Mouse (Mus musculus) cerebral cortex, adult 2 months (tissue): Measurements from ENCODE around the gene Men1.

Experiments
- WGBS: fragments of 180-500 bp; shearing (Covaris S2); methylation state at CpG from one replicate; pipeline ENCODE4 v1.1.7; 2018; 5-methylcytosine and 5-hydroxymethylcytosine counted together

The Men1 gene

DNA sequence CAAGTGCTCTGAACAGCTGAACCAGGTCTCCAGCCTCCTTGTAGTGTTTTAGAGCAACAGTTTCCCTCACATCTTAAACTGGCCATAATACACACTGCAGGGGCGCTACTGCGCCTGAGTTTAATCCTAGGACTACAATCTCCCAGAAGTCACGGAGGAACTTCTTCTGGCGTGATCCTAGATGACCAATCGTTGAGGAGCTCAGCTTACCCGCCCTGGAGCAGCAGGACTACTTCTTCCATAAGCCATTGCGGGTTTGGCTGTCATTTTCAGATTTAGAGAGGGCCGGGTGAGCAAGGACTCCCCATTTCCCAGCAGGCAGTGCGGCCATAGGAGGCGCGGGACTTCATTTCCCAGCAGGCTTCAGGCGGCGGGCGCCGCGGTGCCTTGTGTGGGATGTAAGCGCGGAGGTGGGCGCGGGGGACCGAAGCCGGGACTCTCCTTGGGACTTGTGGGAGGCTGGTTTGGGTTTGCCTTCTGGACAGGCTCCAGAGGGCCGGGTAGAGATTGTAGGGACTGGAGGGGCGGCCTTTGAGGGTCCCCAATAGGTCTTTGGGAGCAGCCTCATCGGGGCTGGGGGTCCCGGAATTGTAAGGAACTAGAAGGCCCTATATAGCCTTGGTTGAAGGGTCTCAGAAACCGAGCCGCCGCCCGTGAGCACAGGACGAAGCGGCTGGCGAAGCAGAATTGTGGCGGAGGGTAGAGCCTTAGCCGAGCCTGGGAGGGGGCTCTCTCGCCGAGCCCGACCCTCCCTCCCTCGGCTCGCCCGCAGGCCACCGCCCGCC, at the start of gene Men1:
Gene Men1 (plus strand): TSS at position 307 of the 785 bp plus-strand sequence.
- under 1% methylated on average over 43 of the region's 43 CpGs for WGBS

DNA sequence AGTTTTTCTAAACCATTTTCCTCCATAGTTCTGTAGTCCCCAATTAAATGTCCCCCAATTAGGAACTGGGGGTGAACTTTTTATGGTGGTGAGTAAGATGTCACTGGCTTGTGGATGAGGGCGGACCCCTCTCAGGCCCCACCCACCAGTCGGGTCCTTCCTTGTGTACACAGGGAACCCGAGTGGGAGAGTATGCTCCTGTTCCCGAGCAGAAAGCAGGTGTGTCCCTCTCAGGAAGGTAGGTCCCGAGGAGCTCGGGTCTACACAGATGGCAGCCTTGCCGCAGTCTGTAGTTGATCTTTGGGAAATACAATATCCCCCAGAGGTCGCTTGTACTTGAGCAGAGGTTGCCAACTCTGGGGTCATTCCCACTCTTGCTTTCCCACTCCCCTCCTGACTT, 49.6 kb upstream of the Men1 start:
- WGBS: 84% methylated on average over 8 of the region's 8 CpGs

- 66% methylated on average over 7 of the region's 7 CpGs for WGBS
Observed at GRCm38 (mm10) chr19:6285632-6286433, 48.9 kb upstream of the Men1 start.

GRCm38 (mm10) chr19:6286434-6287401, 48.1 kb upstream of the Men1 start:
- 48% methylated on average over 19 of the region's 19 CpGs for WGBS

DNA sequence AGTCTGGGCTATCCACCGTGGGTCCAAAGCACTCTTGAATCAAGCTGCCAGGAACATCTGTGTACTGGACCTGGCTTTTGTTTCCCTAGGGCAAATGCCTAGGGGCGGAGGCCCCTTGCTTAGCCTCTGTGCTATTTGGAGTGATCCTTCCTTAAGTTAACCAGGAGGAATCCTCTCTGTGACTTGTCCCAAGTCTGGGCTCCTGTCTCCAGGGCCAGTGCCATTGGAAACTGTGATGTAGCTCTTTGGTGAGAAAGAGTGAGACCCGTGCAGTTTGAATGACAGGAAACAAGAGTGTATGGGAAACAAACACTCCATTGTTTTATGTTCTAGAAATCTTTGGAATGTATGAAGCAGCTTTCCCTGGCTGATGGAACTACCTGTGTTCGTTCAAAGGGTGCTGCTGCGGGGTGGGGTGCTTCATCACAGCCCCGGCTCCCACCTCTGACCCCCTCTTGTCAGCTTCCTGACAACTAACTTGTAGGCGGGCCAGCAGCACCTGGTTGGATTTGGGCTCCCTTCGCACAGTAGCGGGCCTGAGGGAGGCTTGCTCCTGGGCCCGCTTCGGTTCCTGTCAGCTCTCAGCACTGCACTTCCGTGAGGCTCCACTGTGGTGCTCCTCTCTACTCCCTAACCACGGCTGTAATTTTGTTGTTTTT, 46.4 kb upstream of the Men1 start:
- WGBS: 74% methylated on average over 13 of the region's 13 CpGs

DNA sequence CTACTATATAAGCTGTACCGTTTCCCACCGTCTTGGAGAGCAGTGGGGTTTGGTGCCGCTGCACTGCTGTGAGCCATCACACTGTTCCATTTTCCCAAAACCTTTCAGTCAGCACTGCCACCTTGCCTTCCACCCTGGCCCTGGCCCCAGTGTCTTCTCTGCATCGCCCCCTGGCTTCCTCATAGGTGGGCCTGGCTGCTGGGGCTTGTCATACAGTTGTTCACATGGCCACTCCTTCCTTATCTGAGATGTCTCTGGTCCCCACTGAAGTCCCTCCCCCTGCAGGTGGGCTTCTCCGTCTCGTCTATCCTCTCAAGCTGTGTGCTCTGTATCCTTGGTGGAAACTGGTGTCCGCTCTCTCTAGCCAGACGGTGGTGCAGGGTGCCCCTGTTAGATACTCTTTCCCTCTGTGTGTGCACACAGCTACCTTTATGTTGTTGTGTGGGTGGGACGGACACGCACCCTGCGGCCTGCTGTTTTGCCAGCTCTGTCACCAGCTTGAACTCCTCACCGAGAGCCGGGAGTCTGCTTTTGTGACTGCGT, 45.0 kb upstream of the Men1 start:
- 89% methylated on average over 14 of the region's 14 CpGs for WGBS

DNA sequence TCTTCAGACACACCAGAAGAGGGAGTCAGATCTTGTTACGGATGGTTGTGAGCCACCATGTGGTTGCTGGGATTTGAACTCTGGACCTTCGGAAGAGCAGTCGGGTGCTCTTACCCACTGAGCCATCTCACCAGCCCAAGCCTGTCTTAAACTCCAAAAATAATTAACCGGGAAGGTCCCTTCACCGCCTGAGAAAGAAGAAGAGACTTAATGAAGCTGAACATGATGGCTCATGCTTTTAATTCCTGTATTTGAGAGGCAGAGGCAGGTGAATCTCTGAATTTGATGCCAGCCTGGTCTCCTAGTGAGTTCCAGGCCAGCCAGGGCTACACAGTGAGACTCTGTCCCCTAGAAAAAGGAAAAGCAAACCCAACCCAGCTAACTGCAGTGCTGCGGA, 44.1 kb upstream of the Men1 start:
- WGBS: 91% methylated on average over 5 of the region's 6 CpGs

DNA sequence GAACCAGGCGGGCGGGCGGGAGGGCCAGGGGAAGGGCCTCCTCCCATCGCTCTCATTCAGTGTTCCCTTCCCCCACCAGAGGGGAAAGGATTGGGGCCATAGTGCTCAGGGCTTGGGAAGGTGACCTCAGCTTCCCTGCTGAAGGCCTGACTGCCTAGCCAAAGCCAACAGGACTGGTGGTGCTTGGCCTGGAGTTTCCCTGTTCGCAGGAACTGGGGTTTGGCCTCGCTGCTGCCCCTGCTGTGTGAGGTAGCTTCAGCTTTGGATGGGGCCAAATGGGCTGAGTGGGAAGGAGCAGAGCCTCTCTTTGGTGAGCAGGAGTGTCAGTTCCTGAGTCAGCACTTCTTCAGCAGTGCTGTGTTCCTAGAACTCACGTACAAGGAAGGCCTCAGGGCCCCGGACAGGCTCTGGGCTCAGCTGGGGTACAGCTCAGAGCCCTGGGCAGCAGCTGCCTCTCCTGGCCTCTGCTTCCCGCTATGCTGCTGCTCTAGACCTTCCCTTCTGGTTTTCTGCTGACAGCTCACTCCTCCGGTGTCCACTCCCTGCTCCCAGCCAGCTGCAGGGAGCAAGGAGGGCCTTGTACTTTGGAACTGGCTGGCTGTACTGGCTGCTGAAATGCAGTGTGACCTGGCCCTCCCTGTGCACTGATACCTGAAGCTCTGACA, 43.5 kb upstream of the Men1 start:
- 74% methylated on average over 10 of the region's 10 CpGs for WGBS

- 89% methylated on average over 5 of the region's 5 CpGs for WGBS
Observed at GRCm38 (mm10) chr19:6292262-6292661, 42.5 kb upstream of the Men1 start.

DNA sequence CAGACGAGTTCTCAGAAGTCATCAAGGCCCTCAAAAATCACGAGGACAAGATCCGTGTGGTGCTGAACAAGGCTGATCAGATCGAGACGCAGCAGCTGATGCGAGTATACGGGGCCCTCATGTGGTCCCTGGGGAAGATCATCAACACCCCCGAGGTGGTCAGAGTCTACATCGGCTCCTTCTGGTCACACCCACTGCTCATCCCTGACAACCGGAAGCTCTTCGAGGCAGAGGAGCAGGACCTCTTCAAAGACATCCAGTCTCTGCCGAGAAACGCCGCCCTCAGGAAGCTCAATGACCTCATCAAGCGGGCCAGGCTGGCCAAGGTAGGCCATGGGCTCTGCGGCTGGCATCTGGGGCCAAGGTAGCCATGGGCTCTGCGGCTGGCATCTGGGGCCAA, 40.5 kb upstream of the Men1 start:
- 93% methylated on average over 17 of the region's 17 CpGs for WGBS

DNA sequence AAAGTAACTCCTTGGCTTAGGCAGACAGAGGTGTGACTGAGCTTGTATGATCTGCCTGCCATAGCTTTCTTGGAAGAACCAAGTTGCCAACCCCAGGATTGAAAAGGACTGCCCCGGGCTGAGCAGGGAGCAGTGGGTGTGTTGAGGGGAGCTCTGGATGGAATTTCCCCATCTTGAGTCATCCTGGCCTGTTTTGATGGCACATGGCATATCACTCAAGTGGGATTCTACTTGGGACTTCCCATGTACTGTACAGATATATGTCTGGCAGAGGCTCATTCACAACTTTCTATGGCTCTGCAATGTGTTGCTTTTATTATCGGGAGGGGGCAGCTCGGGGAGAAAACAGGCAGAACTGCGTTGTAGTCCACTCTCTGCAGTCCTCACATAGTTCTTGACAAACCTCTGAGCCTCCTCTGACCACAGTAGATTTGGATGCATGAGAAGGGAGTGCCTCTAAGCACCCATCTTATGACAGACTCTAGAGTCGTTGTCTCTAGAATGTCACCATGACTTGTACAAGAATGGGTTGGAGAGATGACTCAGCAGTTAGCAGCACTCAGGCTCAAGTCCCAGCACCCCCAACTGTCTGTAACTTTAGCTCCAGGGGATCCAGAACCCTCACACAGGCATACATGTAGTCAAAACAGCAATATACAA, 38.1 kb upstream of the Men1 start:
- 75% methylated on average over 5 of the region's 5 CpGs for WGBS

DNA sequence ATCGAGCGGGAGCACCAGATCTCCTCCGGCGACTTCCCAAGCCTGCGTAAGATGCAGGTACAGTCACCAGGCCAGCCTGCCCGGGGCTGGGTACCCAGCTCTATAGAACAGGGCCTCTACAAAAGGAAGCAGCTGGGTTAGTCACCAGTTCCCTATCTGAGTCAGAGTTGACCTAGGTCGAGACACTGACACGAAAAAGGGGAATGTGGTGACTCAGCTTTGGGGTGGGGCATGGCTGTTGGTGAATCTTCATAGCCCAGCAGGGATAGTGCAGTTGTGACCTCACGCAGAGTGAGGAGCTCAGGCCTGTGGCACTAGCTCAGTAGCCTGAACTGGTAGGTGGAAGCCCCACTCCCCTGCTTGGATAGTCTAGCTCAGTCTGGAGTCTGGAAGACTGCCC, 37.1 kb upstream of the Men1 start:
- 85% methylated on average over 9 of the region's 9 CpGs for WGBS

- WGBS: 76% methylated on average over 4 of the region's 4 CpGs
Observed at GRCm38 (mm10) chr19:6299003-6299402, 35.8 kb upstream of the Men1 start.

GRCm38 (mm10) chr19:6299450-6300267, 35.1 kb upstream of the Men1 start:
- WGBS: 88% methylated on average over 7 of the region's 7 CpGs

DNA sequence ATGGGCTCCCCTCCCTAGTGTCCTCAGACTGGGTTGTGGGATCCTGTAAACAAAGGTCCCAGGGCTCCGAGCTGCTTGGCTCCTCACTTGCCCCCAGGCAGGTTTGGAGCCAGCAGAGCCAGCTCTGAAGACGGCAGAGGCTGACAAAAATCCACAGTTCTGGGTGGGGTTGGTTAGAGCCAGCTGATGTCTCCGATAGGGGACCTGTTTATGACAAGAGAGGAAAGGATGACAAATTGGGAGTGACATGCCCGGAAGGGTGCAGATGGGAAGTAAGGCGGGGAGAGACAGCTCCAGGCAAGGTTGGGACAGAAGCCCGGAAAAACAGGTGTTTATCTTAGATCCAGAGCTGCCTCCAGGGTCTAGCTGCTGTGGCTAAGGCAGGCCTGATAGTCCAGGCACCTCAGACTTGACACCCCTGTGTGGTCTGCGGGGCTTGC, 34.4 kb upstream of the Men1 start:
- 65% methylated on average over 7 of the region's 7 CpGs for WGBS

DNA sequence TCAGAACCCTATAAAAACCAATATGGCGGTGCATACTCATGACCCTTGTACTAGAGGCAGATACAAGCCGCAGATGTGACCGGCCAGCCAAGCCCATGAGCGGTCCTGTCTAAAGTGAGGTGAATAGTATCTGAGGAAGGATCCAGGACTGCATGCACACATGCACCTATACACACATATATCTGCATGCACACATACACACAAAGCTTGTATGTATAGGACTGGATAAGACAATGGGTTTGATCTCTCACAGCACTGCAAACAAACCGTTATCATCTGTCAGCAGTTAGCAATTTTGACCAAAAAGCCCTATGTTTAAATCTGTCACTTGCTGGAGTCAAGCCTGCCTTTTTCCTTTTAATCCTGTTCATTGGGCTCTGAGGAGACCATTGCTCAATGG, 32.7 kb upstream of the Men1 start:
- WGBS: 90% methylated on average over 5 of the region's 5 CpGs

DNA sequence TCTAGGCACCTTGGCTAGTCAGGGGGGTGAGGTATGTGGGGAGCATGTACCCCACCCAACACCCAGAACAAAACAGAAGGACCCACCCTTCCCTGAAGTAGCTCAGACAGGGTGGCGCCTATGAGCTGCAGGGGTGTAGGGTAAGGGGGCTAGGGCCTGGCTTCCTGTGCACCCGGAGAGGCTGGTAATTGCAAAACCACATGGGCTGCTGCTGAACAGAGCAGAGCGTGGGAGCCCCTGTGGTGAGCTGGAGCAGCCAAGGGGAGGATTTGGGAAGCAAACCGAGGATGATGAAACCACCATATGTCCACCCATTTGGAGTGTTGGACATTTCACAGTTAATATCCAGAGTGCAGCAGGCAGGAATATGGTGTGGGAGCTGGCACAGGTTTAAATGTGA, 32.3 kb upstream of the Men1 start:
- 36% methylated on average over 4 of the region's 4 CpGs for WGBS

GRCm38 (mm10) chr19:6303831-6304230, 30.9 kb upstream of the Men1 start:
- WGBS: 74% methylated on average over 6 of the region's 6 CpGs
